Mouse (Mus musculus): ENCODE results near the gene Acsl4. TPM values are rescaled to one million over a fixed set of nuclear protein-coding genes. Genes with fewer than 3 reads are reported as not detected.
A peak's percentile ranks its signal among the peaks of the same experiment; 100 is the strongest.

The Acsl4 gene
- polyA plus RNA-seq, 1 experiment from 2014 or later = 4.3 TPM

GRCm38 (mm10) chrX:142305010-142305868, 85.1 kb downstream of the Acsl4 start:
- H3K27me3 ChIP-seq (replicated peaks; ENCODE audit: control insufficient read depth, insufficient read depth, low read length) = no peaks in the 10 kb centered on the region
- no peak overlapping the region for H3K4me3 ChIP-seq (ENCODE audit: low read depth, low read length)
- no peaks in the 10 kb centered on the region for H3K36me3 ChIP-seq (ENCODE audit: control insufficient read depth, insufficient read depth)
- H3K9me3 ChIP-seq (ENCODE audit: control insufficient read depth) = no peaks in the 10 kb centered on the region
- H3K4me2 ChIP-seq (replicated peaks; ENCODE audit: low read depth) = peak overlapping the region; percentile 51
- 44% methylated on average over 35 of the region's 35 CpGs for WGBS
- ATAC-seq = no peak
- no peak for TF ChIP-seq CTCF (IDR thresholded peaks at IDR 0.05; ENCODE audit: low read depth)
- no peak overlapping the region for H3K9ac ChIP-seq (ENCODE audit: low read depth, low read length)
- no peak overlapping the region for H3K27ac ChIP-seq (ENCODE audit: low read depth, low read length)
- no peaks in the 10 kb centered on the region for H3K4me1 ChIP-seq (replicated peaks; ENCODE audit: control insufficient read depth, insufficient read depth, low read length)

- Histone ChIP-seq H3K9me3 (ENCODE audit: control insufficient read depth) (no peaks in the 10 kb centered on the region), H3K36me3 (ENCODE audit: control insufficient read depth, insufficient read depth) (no peaks in the 10 kb centered on the region), H3K4me3 (ENCODE audit: low read depth, low read length) (no peak overlapping the region), H3K27me3 (replicated peaks; ENCODE audit: control insufficient read depth, insufficient read depth, low read length) (no peaks in the 10 kb centered on the region), H3K4me1 (replicated peaks; ENCODE audit: control insufficient read depth, insufficient read depth, low read length) (no peaks in the 10 kb centered on the region), H3K27ac (ENCODE audit: low read depth, low read length) (no peak overlapping the region), H3K9ac (ENCODE audit: low read depth, low read length) (no peak overlapping the region), H3K4me2 (replicated peaks; ENCODE audit: low read depth) (no peak overlapping the region)
- TF ChIP-seq CTCF (IDR thresholded peaks at IDR 0.05; ENCODE audit: low read depth) = peak; percentile 25; the same call in 1 of the 2 replicates
- ATAC-seq = peak; percentile 64; the same call in 1 of the 2 replicates
Measured at GRCm38 (mm10) chrX:142304592-142304991, 85.7 kb downstream of the Acsl4 start.

GRCm38 (mm10) chrX:142303456-142303855, 86.9 kb downstream of the Acsl4 start:
- WGBS = 21% methylated on average over 2 of the region's 2 CpGs
- Histone ChIP-seq H3K4me2 (replicated peaks; ENCODE audit: low read depth) (no peak overlapping the region), H3K9ac (ENCODE audit: low read depth, low read length) (no peak overlapping the region), H3K27me3 (replicated peaks; ENCODE audit: control insufficient read depth, insufficient read depth, low read length) (no peaks in the 10 kb centered on the region), H3K4me3 (ENCODE audit: low read depth, low read length) (no peak overlapping the region), H3K27ac (ENCODE audit: low read depth, low read length) (no peak overlapping the region), H3K9me3 (ENCODE audit: control insufficient read depth) (no peaks in the 10 kb centered on the region), H3K36me3 (ENCODE audit: control insufficient read depth, insufficient read depth) (no peaks in the 10 kb centered on the region), H3K4me1 (replicated peaks; ENCODE audit: control insufficient read depth, insufficient read depth, low read length) (no peaks in the 10 kb centered on the region)
- ATAC-seq = no peak
- no peak for TF ChIP-seq CTCF (IDR thresholded peaks at IDR 0.05; ENCODE audit: low read depth)

- Histone ChIP-seq H3K4me1 (replicated peaks; ENCODE audit: control insufficient read depth, insufficient read depth, low read length) (no peaks in the 10 kb centered on the region), H3K4me2 (replicated peaks; ENCODE audit: low read depth) (no peak overlapping the region), H3K27me3 (replicated peaks; ENCODE audit: control insufficient read depth, insufficient read depth, low read length) (0 out of 2 replicates have a peak, but pooled peaks cover 3% of the 10 kb centered on the region), H3K36me3 (ENCODE audit: control insufficient read depth, insufficient read depth) (no peaks in the 10 kb centered on the region), H3K9ac (ENCODE audit: low read depth, low read length) (no peak overlapping the region), H3K4me3 (ENCODE audit: low read depth, low read length) (no peak overlapping the region), H3K9me3 (ENCODE audit: control insufficient read depth) (no peaks in the 10 kb centered on the region), H3K27ac (ENCODE audit: low read depth, low read length) (no peak overlapping the region)
- no peak for ATAC-seq
- WGBS = 51% methylated on average over 5 of the region's 5 CpGs
- no peak for TF ChIP-seq CTCF (IDR thresholded peaks at IDR 0.05; ENCODE audit: low read depth)
Measured at GRCm38 (mm10) chrX:142285905-142286304, 104.4 kb downstream of the Acsl4 start.

GRCm38 (mm10) chrX:142276573-142276972, 113.8 kb downstream of the Acsl4 start:
- H3K27ac ChIP-seq (ENCODE audit: low read depth, low read length) = no peak overlapping the region
- 65% methylated on average over 3 of the region's 3 CpGs for WGBS
- H3K4me2 ChIP-seq (replicated peaks; ENCODE audit: low read depth) = no peak overlapping the region
- no peak for TF ChIP-seq CTCF (IDR thresholded peaks at IDR 0.05; ENCODE audit: low read depth)
- H3K9ac ChIP-seq (ENCODE audit: low read depth, low read length) = no peak overlapping the region
- no peaks in the 10 kb centered on the region for H3K4me1 ChIP-seq (replicated peaks; ENCODE audit: control insufficient read depth, insufficient read depth, low read length)
- H3K36me3 ChIP-seq (ENCODE audit: control insufficient read depth, insufficient read depth) = no peaks in the 10 kb centered on the region
- H3K27me3 ChIP-seq (replicated peaks; ENCODE audit: control insufficient read depth, insufficient read depth, low read length) = no peaks in the 10 kb centered on the region
- H3K4me3 ChIP-seq (ENCODE audit: low read depth, low read length) = no peak overlapping the region
- no peaks in the 10 kb centered on the region for H3K9me3 ChIP-seq (ENCODE audit: control insufficient read depth)
- no peak for ATAC-seq

- H3K9me3 ChIP-seq (ENCODE audit: control insufficient read depth) = no peaks in the 10 kb centered on the region
- no peak overlapping the region for H3K4me3 ChIP-seq (ENCODE audit: low read depth, low read length)
- H3K27ac ChIP-seq (ENCODE audit: low read depth, low read length) = no peak overlapping the region
- no peak overlapping the region for H3K9ac ChIP-seq (ENCODE audit: low read depth, low read length)
- H3K4me2 ChIP-seq (replicated peaks; ENCODE audit: low read depth) = no peak overlapping the region
- WGBS = 64% methylated on average over 3 of the region's 3 CpGs
- no peak for TF ChIP-seq CTCF (IDR thresholded peaks at IDR 0.05; ENCODE audit: low read depth)
- H3K27me3 ChIP-seq (replicated peaks; ENCODE audit: control insufficient read depth, insufficient read depth, low read length) = no peaks in the 10 kb centered on the region
- ATAC-seq = no peak
- no peaks in the 10 kb centered on the region for H3K4me1 ChIP-seq (replicated peaks; ENCODE audit: control insufficient read depth, insufficient read depth, low read length)
- no peaks in the 10 kb centered on the region for H3K36me3 ChIP-seq (ENCODE audit: control insufficient read depth, insufficient read depth)
Measured at GRCm38 (mm10) chrX:142276031-142276430, 114.3 kb downstream of the Acsl4 start.

Other genes starting within 250 kb of the Acsl4 start
- not detected in 2 replicates for gene Gucy2f, start 193.6 kb downstream of the Acsl4 start, polyA plus RNA-seq (2015; fragmentation: Nextera tagmentation; extraction: Ambion mirVana)
- gene Nxt2, start 163.8 kb downstream of the Acsl4 start, polyA plus RNA-seq (2015; fragmentation: Nextera tagmentation; extraction: Ambion mirVana) = 12.1 and 12.7 TPM in 2 replicates
- 7.6 and 10.1 TPM in 2 replicates for gene Kcne1l, start 84.2 kb downstream of the Acsl4 start, polyA plus RNA-seq (2015; fragmentation: Nextera tagmentation; extraction: Ambion mirVana)